Mouse (Mus musculus): ENCODE results near the gene Nrp2. TPM values are rescaled to one million over a fixed set of nuclear protein-coding genes. Genes with fewer than 3 reads are reported as not detected.

The Nrp2 gene
- total RNA-seq, 1 experiment from 2014 or later, result 0.87 TPM

GRCm38 (mm10) chr1:62720727-62721705 lies 17.9 kb downstream of the Nrp2 start:
- peak; percentile 43 for ATAC-seq (replicated peaks; ENCODE audit: low read depth, poor library complexity, severe bottlenecking)

GRCm38 (mm10) chr1:62721706-62722187 lies 18.7 kb downstream of the Nrp2 start:
- ATAC-seq (replicated peaks; ENCODE audit: low read depth, poor library complexity, severe bottlenecking), result no peak

- ATAC-seq (replicated peaks; ENCODE audit: low read depth, poor library complexity, severe bottlenecking), result no peak
Observed at GRCm38 (mm10) chr1:62722526-62722925, 19.4 kb downstream of the Nrp2 start.

GRCm38 (mm10) chr1:62723891-62724290 lies 20.8 kb downstream of the Nrp2 start:
- ATAC-seq (replicated peaks; ENCODE audit: low read depth, poor library complexity, severe bottlenecking), result no peak

GRCm38 (mm10) chr1:62724461-62725021 lies 21.5 kb downstream of the Nrp2 start:
- peak; percentile 43 for ATAC-seq (replicated peaks; ENCODE audit: low read depth, poor library complexity, severe bottlenecking)

GRCm38 (mm10) chr1:62725032-62725678 lies 22.1 kb downstream of the Nrp2 start:
- ATAC-seq (replicated peaks; ENCODE audit: low read depth, poor library complexity, severe bottlenecking), result peak; percentile 60

- ATAC-seq (replicated peaks; ENCODE audit: low read depth, poor library complexity, severe bottlenecking), result no peak
Observed at GRCm38 (mm10) chr1:62727191-62727590, 24.1 kb downstream of the Nrp2 start.

- ATAC-seq (replicated peaks; ENCODE audit: low read depth, poor library complexity, severe bottlenecking), result no peak
Observed at GRCm38 (mm10) chr1:62728421-62728820, 25.3 kb downstream of the Nrp2 start.

GRCm38 (mm10) chr1:62728926-62729325 lies 25.8 kb downstream of the Nrp2 start:
- no peak for ATAC-seq (replicated peaks; ENCODE audit: low read depth, poor library complexity, severe bottlenecking)

- ATAC-seq (replicated peaks; ENCODE audit: low read depth, poor library complexity, severe bottlenecking), result no peak
Observed at GRCm38 (mm10) chr1:62729345-62730150, 26.5 kb downstream of the Nrp2 start.

GRCm38 (mm10) chr1:62732036-62732435 lies 29.0 kb downstream of the Nrp2 start:
- ATAC-seq (replicated peaks; ENCODE audit: low read depth, poor library complexity, severe bottlenecking), result no peak

- no peak for ATAC-seq (replicated peaks; ENCODE audit: low read depth, poor library complexity, severe bottlenecking)
Observed at GRCm38 (mm10) chr1:62734420-62734931, 31.4 kb downstream of the Nrp2 start.

- no peak for ATAC-seq (replicated peaks; ENCODE audit: low read depth, poor library complexity, severe bottlenecking)
Observed at GRCm38 (mm10) chr1:62734980-62735379, 31.9 kb downstream of the Nrp2 start.

GRCm38 (mm10) chr1:62735835-62736234 lies 32.8 kb downstream of the Nrp2 start:
- ATAC-seq (replicated peaks; ENCODE audit: low read depth, poor library complexity, severe bottlenecking), result no peak

GRCm38 (mm10) chr1:62736455-62737012 lies 33.4 kb downstream of the Nrp2 start:
- ATAC-seq (replicated peaks; ENCODE audit: low read depth, poor library complexity, severe bottlenecking), result no peak

GRCm38 (mm10) chr1:62738165-62738564 lies 35.1 kb downstream of the Nrp2 start:
- no peak for ATAC-seq (replicated peaks; ENCODE audit: low read depth, poor library complexity, severe bottlenecking)

GRCm38 (mm10) chr1:62742092-62742491 lies 39.0 kb downstream of the Nrp2 start:
- ATAC-seq (replicated peaks; ENCODE audit: low read depth, poor library complexity, severe bottlenecking), result no peak

- ATAC-seq (replicated peaks; ENCODE audit: low read depth, poor library complexity, severe bottlenecking), result no peak
Observed at GRCm38 (mm10) chr1:62743064-62743694, 40.1 kb downstream of the Nrp2 start.

GRCm38 (mm10) chr1:62745889-62746288 lies 42.8 kb downstream of the Nrp2 start:
- no peak for ATAC-seq (replicated peaks; ENCODE audit: low read depth, poor library complexity, severe bottlenecking)
